Mouse (Mus musculus): ENCODE results near the gene Adam15. TPM values are rescaled to one million over a fixed set of nuclear protein-coding genes. Genes with fewer than 3 reads are reported as not detected.

Adam15 gene
- total RNA-seq (2021), result 10 to 100 TPM; 54.6 to 55.8 TPM
- long read RNA-seq, experiment 1, transcript Adam15-202 (21 exons, 2,799 nt), result major isoform, 14 of 62 reads
- long read RNA-seq, experiment 1, partial matches to known transcripts, result 9 of 62 reads
- long read RNA-seq, experiment 1, other reads (novel, unspliced or antisense), result 32 of 62 reads
- long read RNA-seq, experiment 2, transcript Adam15-202 (21 exons, 2,799 nt), result major isoform, 20 of 60 reads
- long read RNA-seq, experiment 2, partial matches to known transcripts, result 7 of 60 reads
- long read RNA-seq, experiment 2, other reads (novel, unspliced or antisense), result 32 of 60 reads

GRCm38 (mm10) chr3:89349869-89350501 is at the start of gene Adam15:
Adam15 (minus strand) TSS chr3:89349996.
- DNase-seq (ENCODE audit: low spot score in 2 of 2), result peak; percentile 82 to 90

- no peak for DNase-seq (ENCODE audit: low spot score in 2 of 2)
These were observed 46.8 kb upstream of the Adam15 start for GRCm38 (mm10) chr3:89396654-89397005.

GRCm38 (mm10) chr3:89395806-89396653 is 46.2 kb upstream of the Adam15 start:
- peak in 1 of 2 experiments; percentile 69 for DNase-seq (ENCODE audit: low spot score in 2 of 2)

- no peak for DNase-seq (ENCODE audit: low spot score in 2 of 2)
These were observed 45.6 kb upstream of the Adam15 start for GRCm38 (mm10) chr3:89395419-89395805.

- peak; percentile 69 to 86 for DNase-seq (ENCODE audit: low spot score in 2 of 2)
These were observed 45.1 kb upstream of the Adam15 start for GRCm38 (mm10) chr3:89394894-89395256.

GRCm38 (mm10) chr3:89394006-89394893 is 44.5 kb upstream of the Adam15 start, which contains the start of gene Zbtb7b:
Zbtb7b (minus strand) TSS chr3:89394776.
- DNase-seq (ENCODE audit: low spot score in 2 of 2), result peak; percentile 70 to 81

- DNase-seq (ENCODE audit: low spot score in 2 of 2), result peak; percentile 97 to 99
These were observed 43.8 kb upstream of the Adam15 start for GRCm38 (mm10) chr3:89393605-89394004.

- no peak for DNase-seq (ENCODE audit: low spot score in 2 of 2)
These were observed 43.1 kb upstream of the Adam15 start for GRCm38 (mm10) chr3:89392871-89393311.

- no peak for DNase-seq (ENCODE audit: low spot score in 2 of 2)
These were observed 42.1 kb upstream of the Adam15 start for GRCm38 (mm10) chr3:89391663-89392511.

GRCm38 (mm10) chr3:89390699-89391662 is 41.2 kb upstream of the Adam15 start:
- DNase-seq (ENCODE audit: low spot score in 2 of 2), result no peak

- no peak for DNase-seq (ENCODE audit: low spot score in 2 of 2)
These were observed 40.3 kb upstream of the Adam15 start for GRCm38 (mm10) chr3:89390111-89390515.

- no peak for DNase-seq (ENCODE audit: low spot score in 2 of 2)
These were observed 39.3 kb upstream of the Adam15 start for GRCm38 (mm10) chr3:89388901-89389740.

- DNase-seq (ENCODE audit: low spot score in 2 of 2), result peak in 1 of 2 experiments; percentile 66
These were observed 38.5 kb upstream of the Adam15 start for GRCm38 (mm10) chr3:89388134-89388881.

- no peak for DNase-seq (ENCODE audit: low spot score in 2 of 2)
These were observed 37.8 kb upstream of the Adam15 start for GRCm38 (mm10) chr3:89387632-89388031.

- no peak for DNase-seq (ENCODE audit: low spot score in 2 of 2)
These were observed 36.9 kb upstream of the Adam15 start for GRCm38 (mm10) chr3:89386438-89387420.

- DNase-seq (ENCODE audit: low spot score in 2 of 2), result no peak
These were observed 35.7 kb upstream of the Adam15 start for GRCm38 (mm10) chr3:89385451-89385850.
